Mouse (Mus musculus): ENCODE measurements at regions not wholly inside any gene's neighbourhood (a gene's known extent, or its start where the extent isn't known, plus 50 kb on each side); places are given as distances from the start of the nearest gene placed in this dataset.
A peak's percentile ranks its signal among the peaks of the same experiment; 100 is the strongest.

- ATAC-seq (ENCODE audit: insufficient number of reproducible peaks, insufficient read depth, low FRiP score, low TSS enrichment, low read depth) = 0 out of 2 replicates have a peak, but pooled peaks have one; percentile 32
These were observed 166.9 kb downstream of the 3100002H09Rik start for GRCm38 (mm10) chr4:124443613-124444108.

GRCm38 (mm10) chr4:124443130-124443503 lies 167.5 kb downstream of the 3100002H09Rik start:
- Histone ChIP-seq H3K9ac (peak overlapping the region; percentile 36; the same call in 1 of the 2 replicates), H3K4me2 (peak overlapping the region; percentile 33), H3K27ac (no peak overlapping the region), H3K9me3 (no peaks in the 10 kb centered on the region), H3K36me3 (no peaks in the 10 kb centered on the region), H3K27me3 (peaks cover 63% of the 10 kb centered on the region), H3K4me3 (no peak overlapping the region), H3K4me1 (peaks cover 12% of the 10 kb centered on the region)
- WGBS = 26% methylated on average over 10 of the region's 10 CpGs
- ATAC-seq (ENCODE audit: insufficient number of reproducible peaks, insufficient read depth, low FRiP score, low TSS enrichment, low read depth) = no peak

More at GRCm38 (mm10) chr4:124443613-124444108, 166.9 kb downstream of the 3100002H09Rik start:
- H3K4me2 ChIP-seq = peak overlapping the region; percentile 33
- peak overlapping the region; percentile 36; the same call in 1 of the 2 replicates for H3K9ac ChIP-seq
- peaks cover 12% of the 10 kb centered on the region for H3K4me1 ChIP-seq
- no peak overlapping the region for H3K27ac ChIP-seq
- H3K27me3 ChIP-seq = peaks cover 63% of the 10 kb centered on the region
- H3K9me3 ChIP-seq = no peaks in the 10 kb centered on the region
- WGBS = 1% methylated on average over 10 of the region's 10 CpGs
- H3K36me3 ChIP-seq = no peaks in the 10 kb centered on the region
- H3K4me3 ChIP-seq = no peak overlapping the region

GRCm38 (mm10) chr4:124442491-124443129 lies 168.0 kb downstream of the 3100002H09Rik start:
- Histone ChIP-seq H3K4me3 (no peak overlapping the region), H3K9me3 (no peaks in the 10 kb centered on the region), H3K36me3 (no peaks in the 10 kb centered on the region), H3K4me1 (peaks cover 12% of the 10 kb centered on the region), H3K4me2 (no peak overlapping the region), H3K27ac (no peak overlapping the region), H3K27me3 (peaks cover 63% of the 10 kb centered on the region), H3K9ac (no peak overlapping the region)
- no peak for ATAC-seq (ENCODE audit: insufficient number of reproducible peaks, insufficient read depth, low FRiP score, low TSS enrichment, low read depth)
- 15% methylated on average over 10 of the region's 10 CpGs for WGBS

GRCm38 (mm10) chr4:124441737-124442487 lies 168.7 kb downstream of the 3100002H09Rik start:
- Histone ChIP-seq H3K4me2 (no peak overlapping the region), H3K36me3 (no peaks in the 10 kb centered on the region), H3K4me1 (peaks cover 12% of the 10 kb centered on the region), H3K27me3 (peaks cover 63% of the 10 kb centered on the region), H3K27ac (no peak overlapping the region), H3K9me3 (no peaks in the 10 kb centered on the region), H3K4me3 (no peak overlapping the region), H3K9ac (peak overlapping the region; percentile 12; the same call in 1 of the 2 replicates)
- WGBS = 19% methylated on average over 15 of the region's 15 CpGs
- no peak for ATAC-seq (ENCODE audit: insufficient number of reproducible peaks, insufficient read depth, low FRiP score, low TSS enrichment, low read depth)

GRCm38 (mm10) chr4:124435040-124435434 lies 175.6 kb downstream of the 3100002H09Rik start:
- H3K9ac ChIP-seq = no peak overlapping the region
- no peak overlapping the region for H3K27ac ChIP-seq
- H3K27me3 ChIP-seq = peaks cover 18% of the 10 kb centered on the region
- H3K4me1 ChIP-seq = peaks cover 12% of the 10 kb centered on the region; the same call in 1 of the 2 replicates
- ATAC-seq (ENCODE audit: insufficient number of reproducible peaks, insufficient read depth, low FRiP score, low TSS enrichment, low read depth) = no peak
- no peaks in the 10 kb centered on the region for H3K9me3 ChIP-seq
- H3K4me2 ChIP-seq = no peak overlapping the region
- 39% methylated on average over 12 of the region's 12 CpGs for WGBS
- no peaks in the 10 kb centered on the region for H3K36me3 ChIP-seq
- no peak overlapping the region for H3K4me3 ChIP-seq

GRCm38 (mm10) chr4:124434059-124435039 lies 176.3 kb downstream of the 3100002H09Rik start:
- Histone ChIP-seq H3K9me3 (no peaks in the 10 kb centered on the region), H3K4me2 (peak overlapping the region; percentile 0), H3K9ac (no peak overlapping the region), H3K4me3 (no peak overlapping the region), H3K4me1 (peaks cover 12% of the 10 kb centered on the region; the same call in 1 of the 2 replicates), H3K36me3 (no peaks in the 10 kb centered on the region), H3K27me3 (peaks cover 12% of the 10 kb centered on the region), H3K27ac (no peak overlapping the region)
- 12% methylated on average over 24 of the region's 25 CpGs for WGBS
- ATAC-seq (ENCODE audit: insufficient number of reproducible peaks, insufficient read depth, low FRiP score, low TSS enrichment, low read depth) = no peak

GRCm38 (mm10) chr4:124433506-124433905 lies 177.1 kb downstream of the 3100002H09Rik start:
- no peaks in the 10 kb centered on the region for H3K36me3 ChIP-seq
- WGBS = 77% methylated on average over 9 of the region's 9 CpGs
- ATAC-seq (ENCODE audit: insufficient number of reproducible peaks, insufficient read depth, low FRiP score, low TSS enrichment, low read depth) = no peak
- H3K4me1 ChIP-seq = peaks cover 12% of the 10 kb centered on the region; the same call in 1 of the 2 replicates
- no peak overlapping the region for H3K27ac ChIP-seq
- H3K9ac ChIP-seq = no peak overlapping the region
- no peak overlapping the region for H3K4me2 ChIP-seq
- H3K9me3 ChIP-seq = no peaks in the 10 kb centered on the region
- H3K27me3 ChIP-seq = peaks cover 9% of the 10 kb centered on the region
- H3K4me3 ChIP-seq = no peak overlapping the region

- Histone ChIP-seq H3K27ac (no peak overlapping the region), H3K4me3 (no peak overlapping the region), H3K9me3 (no peaks in the 10 kb centered on the region), H3K36me3 (no peaks in the 10 kb centered on the region), H3K4me1 (peaks cover 12% of the 10 kb centered on the region; the same call in 1 of the 2 replicates), H3K9ac (no peak overlapping the region), H3K4me2 (no peak overlapping the region), H3K27me3 (peaks cover 9% of the 10 kb centered on the region)
- no peak for ATAC-seq (ENCODE audit: insufficient number of reproducible peaks, insufficient read depth, low FRiP score, low TSS enrichment, low read depth)
- 62% methylated on average over 16 of the region's 16 CpGs for WGBS
These were observed 179.4 kb downstream of the 3100002H09Rik start for GRCm38 (mm10) chr4:124431193-124431592.

GRCm38 (mm10) chr4:124428844-124429243 lies 181.8 kb downstream of the 3100002H09Rik start:
- Histone ChIP-seq H3K9ac (no peak overlapping the region), H3K27me3 (peaks cover 5% of the 10 kb centered on the region), H3K4me3 (no peak overlapping the region), H3K4me2 (no peak overlapping the region), H3K9me3 (no peaks in the 10 kb centered on the region), H3K36me3 (no peaks in the 10 kb centered on the region), H3K27ac (no peak overlapping the region), H3K4me1 (no peaks in the 10 kb centered on the region)
- no peak for ATAC-seq (ENCODE audit: insufficient number of reproducible peaks, insufficient read depth, low FRiP score, low TSS enrichment, low read depth)
- 85% methylated on average over 4 of the region's 4 CpGs for WGBS

GRCm38 (mm10) chr4:124422406-124422805 lies 188.2 kb downstream of the 3100002H09Rik start:
- H3K27me3 ChIP-seq = no peaks in the 10 kb centered on the region; the same call in 1 of the 2 replicates
- H3K36me3 ChIP-seq = no peaks in the 10 kb centered on the region
- ATAC-seq (ENCODE audit: insufficient number of reproducible peaks, insufficient read depth, low FRiP score, low TSS enrichment, low read depth) = no peak
- no peak overlapping the region for H3K4me2 ChIP-seq
- H3K9ac ChIP-seq = no peak overlapping the region
- H3K9me3 ChIP-seq = no peaks in the 10 kb centered on the region
- no peak overlapping the region for H3K27ac ChIP-seq
- H3K4me1 ChIP-seq = no peaks in the 10 kb centered on the region; the same call in 1 of the 2 replicates
- H3K4me3 ChIP-seq = no peak overlapping the region
- WGBS = 81% methylated on average over 6 of the region's 6 CpGs

- no peaks in the 10 kb centered on the region for H3K9me3 ChIP-seq
- H3K9ac ChIP-seq = no peak overlapping the region
- H3K4me1 ChIP-seq = no peaks in the 10 kb centered on the region; the same call in 1 of the 2 replicates
- no peaks in the 10 kb centered on the region for H3K36me3 ChIP-seq
- no peak overlapping the region for H3K4me3 ChIP-seq
- no peaks in the 10 kb centered on the region; the same call in 1 of the 2 replicates for H3K27me3 ChIP-seq
- no peak overlapping the region for H3K27ac ChIP-seq
- no peak for ATAC-seq (ENCODE audit: insufficient number of reproducible peaks, insufficient read depth, low FRiP score, low TSS enrichment, low read depth)
- 15% methylated on average over 8 of the region's 8 CpGs for WGBS
- no peak overlapping the region for H3K4me2 ChIP-seq
These were observed 192.2 kb downstream of the 3100002H09Rik start for GRCm38 (mm10) chr4:124418431-124418830.

Measured in embryonic facial prominence, embryonic 13.5 days (tissue).